Mouse (Mus musculus) ES-E14 (cell line): ENCODE measurements around the gene Btbd10. TPM values are rescaled to one million over a fixed set of nuclear protein-coding genes. Genes with fewer than 3 reads are reported as not detected.

Experiments used
- DNase-seq: peaks from one replicate; pipeline ENCODE4 v3.0.0-alpha.2; 2013; ENCODE audit warnings: low read depth, low spot score
- H3K27ac ChIP-seq: 2 replicates; pipeline ENCODE4 v1.5.1; 2012; ENCODE audit warnings: low read depth, mild to moderate bottlenecking, low read length, moderate library complexity, mixed read lengths; ENCODE audit not compliant: poor library complexity, insufficient read depth, severe bottlenecking
- H3K36me3 ChIP-seq: 2 replicates; pipeline ENCODE4 v1.6.1; 2012; ENCODE audit warnings: mild to moderate bottlenecking, low read length, moderate library complexity, mixed read lengths; ENCODE audit not compliant: control insufficient read depth, poor library complexity, insufficient read depth, severe bottlenecking
- H3K4me1 ChIP-seq, 2 experiments: fragments of 150-350 bp in 1 of 2; sonication (generic) in 1 of 2; 2 replicates each; pipeline ENCODE4 v1.6.1; 2012; ENCODE audit warnings: low read length in 2 of 2, mild to moderate bottlenecking in 1 of 2, mixed read lengths in 1 of 2; ENCODE audit not compliant: control insufficient read depth in 2 of 2, insufficient read depth in 2 of 2, poor library complexity in 1 of 2
- H3K4me3 ChIP-seq, 2 experiments: fragments of 150-350 bp in 1 of 2; sonication (generic) in 1 of 2; 2 replicates each; pipeline ENCODE4 v1.5.1; 2012; ENCODE audit warnings: low read length in 2 of 2, low read depth in 1 of 2, mild to moderate bottlenecking in 1 of 2, mixed read lengths in 1 of 2; ENCODE audit not compliant: insufficient read depth in 1 of 2, poor library complexity in 1 of 2, severe bottlenecking in 1 of 2
- H3K9ac ChIP-seq: 2 replicates; pipeline ENCODE4 v1.6.1; 2012; ENCODE audit warnings: low read depth, mild to moderate bottlenecking, low read length, mixed read lengths; ENCODE audit not compliant: poor library complexity, insufficient read depth, severe bottlenecking
- H3K9me3 ChIP-seq: fragments of 150-350 bp; sonication (generic); 2 replicates; pipeline ENCODE4 v1.6.1; 2012; ENCODE audit warnings: low read depth, mild to moderate bottlenecking, low read length; ENCODE audit not compliant: control insufficient read depth, insufficient read depth
- CHD2 ChIP-seq: IDR thresholded peaks from 2 replicates; pipeline ENCODE4 v1.6.1; 2014; ENCODE audit warnings: mild to moderate bottlenecking, low read depth, low read length, inconsistent platforms
- HCFC1 ChIP-seq: IDR thresholded peaks from 2 replicates; pipeline ENCODE4 v1.6.1; 2012; ENCODE audit warnings: low read length, inconsistent platforms, borderline replicate concordance; ENCODE audit not compliant: insufficient read depth
- MAFK ChIP-seq: IDR thresholded peaks from 2 replicates; pipeline ENCODE4 v1.6.1; 2014; ENCODE audit warnings: mild to moderate bottlenecking, low read depth, low read length, inconsistent platforms; ENCODE audit not compliant: insufficient read depth
- ZC3H11A ChIP-seq: IDR thresholded peaks from 2 replicates; pipeline ENCODE4 v1.6.1; 2012; ENCODE audit warnings: low read depth, mild to moderate bottlenecking, inconsistent platforms, low read length, borderline replicate concordance
- ZNF384 ChIP-seq: IDR thresholded peaks from 2 replicates; pipeline ENCODE4 v1.6.1; 2012; ENCODE audit warnings: low read depth, low read length, inconsistent platforms
- in situ Hi-C, 2 experiments: fragments of 600-800 bp; cut with MboI; formaldehyde crosslinking; loops; one replicate each; pipeline ENCODE4 v1.15.1; 2025; ENCODE audit warnings: low sequenced_read_pairs in 2 of 2, inconsistent platforms in 1 of 2; ENCODE audit not compliant: unreplicated experiment in 2 of 2
- total RNA-seq: library from RNA; depleted of rRNA; stranded (reverse); fragments of 300-350 nt; gene quantifications from 2 replicates; pipeline ENCODE4 v1.2.3, GENCODE M21; 2012

Gene Btbd10
- total RNA-seq, 1 experiment: 38.7 TPM

DNA sequence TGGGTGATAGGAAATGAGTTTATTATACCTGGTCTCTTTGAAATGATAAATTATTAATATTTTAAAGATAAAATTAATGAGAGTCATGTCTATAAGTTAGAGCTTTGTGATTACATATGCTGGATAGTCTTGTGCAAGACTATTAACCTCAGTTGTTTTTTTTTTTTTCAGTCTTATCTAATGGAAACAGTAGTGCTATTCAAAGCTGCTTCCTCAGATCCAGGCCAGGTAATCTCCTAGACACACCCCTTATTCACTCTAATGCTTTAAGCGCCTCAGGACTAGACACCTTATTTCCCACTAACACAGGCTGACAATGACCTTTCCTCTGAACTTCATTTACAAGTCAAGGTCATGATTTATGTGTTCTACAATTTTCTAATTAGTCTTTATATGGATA lies 20.1 kb downstream of the Btbd10 start:
- no peak for DNase-seq
- Histone ChIP-seq H3K9me3 (no peaks in the 10 kb centered on the region), H3K4me1 (no peaks in the 10 kb centered on the region), H3K4me3 (no peak overlapping the region), H3K27ac (no peak overlapping the region), H3K9ac (no peak overlapping the region), H3K36me3 (no peaks in the 10 kb centered on the region)
- in situ Hi-C loops: no loop called here
- TF ChIP-seq ZNF384: no peak
- no peak for TF ChIP-seq HCFC1
- TF ChIP-seq ZC3H11A: no peak
- TF ChIP-seq CHD2: no peak
- no peak for TF ChIP-seq MAFK

DNA sequence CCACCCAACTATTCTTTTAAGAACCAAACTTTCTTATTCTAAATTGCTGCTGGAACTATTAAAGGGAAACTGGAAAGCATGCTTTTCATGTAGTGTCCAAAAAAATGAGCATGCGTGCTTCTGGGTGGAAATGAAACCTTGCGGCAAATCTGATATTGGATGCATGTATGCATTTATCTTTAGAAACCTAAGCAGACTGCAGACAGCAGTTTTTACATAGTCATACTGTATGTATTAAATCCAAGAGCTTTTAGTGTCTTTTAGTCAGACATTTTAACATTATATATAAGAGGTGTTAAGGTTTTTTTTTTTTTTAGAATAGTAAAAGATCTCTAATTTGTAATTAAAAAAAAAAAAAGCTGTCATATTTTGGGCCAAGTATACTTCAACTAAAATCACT lies 21.5 kb downstream of the Btbd10 start:
- Histone ChIP-seq H3K27ac (no peak overlapping the region), H3K4me3 (no peak overlapping the region), H3K36me3 (no peaks in the 10 kb centered on the region), H3K4me1 (no peaks in the 10 kb centered on the region), H3K9me3 (no peaks in the 10 kb centered on the region), H3K9ac (no peak overlapping the region)
- in situ Hi-C loops: no loop called here
- TF ChIP-seq HCFC1 (no peak), MAFK (no peak), CHD2 (no peak), ZC3H11A (no peak), ZNF384 (no peak)
- DNase-seq: no peak

DNA sequence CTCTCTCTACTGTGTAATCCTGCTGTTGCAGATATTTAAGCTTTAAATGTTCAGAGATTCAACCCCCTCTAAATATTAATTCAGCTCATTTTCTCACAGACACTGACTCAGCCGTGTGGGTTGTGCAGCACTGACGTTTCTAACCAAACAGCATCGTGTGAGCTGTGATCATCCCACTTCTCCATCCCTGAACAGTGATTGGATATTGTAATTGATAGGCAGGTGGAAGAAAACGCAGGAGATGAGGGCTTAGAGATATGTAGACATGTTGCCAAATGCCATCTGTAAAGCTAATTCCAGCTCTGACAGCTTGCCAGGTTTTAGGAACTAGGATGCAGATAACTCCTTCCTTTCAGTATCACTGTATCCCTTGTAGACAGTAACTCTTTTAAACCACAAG lies 21.9 kb downstream of the Btbd10 start:
- TF ChIP-seq CHD2 (no peak), HCFC1 (no peak), MAFK (no peak), ZNF384 (no peak), ZC3H11A (no peak)
- Histone ChIP-seq H3K27ac (no peak overlapping the region), H3K9ac (no peak overlapping the region), H3K4me1 (no peaks in the 10 kb centered on the region), H3K4me3 (no peak overlapping the region), H3K36me3 (no peaks in the 10 kb centered on the region), H3K9me3 (no peaks in the 10 kb centered on the region)
- in situ Hi-C loops: no loop called here
- no peak for DNase-seq

DNA sequence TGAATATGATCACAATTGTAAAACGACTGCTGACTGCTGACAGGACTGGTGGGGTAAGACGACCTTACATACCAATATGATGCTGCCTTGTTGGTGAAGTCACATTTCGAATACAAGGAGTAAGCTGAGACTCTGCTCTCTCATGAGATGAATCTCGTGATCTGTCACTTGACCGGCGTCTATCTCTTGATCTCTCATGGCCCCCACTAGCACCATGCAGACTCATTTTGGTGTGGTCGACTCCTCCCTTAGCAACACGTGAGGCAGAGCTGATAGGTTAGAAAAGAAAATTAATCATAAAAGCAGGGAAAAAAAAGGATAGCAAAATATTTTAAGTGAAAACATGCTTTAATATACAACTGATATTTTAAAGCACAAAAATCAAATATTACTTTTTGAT lies 33.9 kb downstream of the Btbd10 start:
- no peak overlapping the region for H3K9ac ChIP-seq
- no peaks in the 10 kb centered on the region for H3K36me3 ChIP-seq
- in situ Hi-C loops: no loop called here
- H3K4me3 ChIP-seq: no peak overlapping the region
- no peak for DNase-seq
- no peaks in the 10 kb centered on the region for H3K4me1 ChIP-seq
- no peak for TF ChIP-seq ZC3H11A
- TF ChIP-seq CHD2: no peak
- TF ChIP-seq HCFC1: no peak
- TF ChIP-seq ZNF384: no peak
- no peak for TF ChIP-seq MAFK
- H3K27ac ChIP-seq: no peak overlapping the region
- H3K9me3 ChIP-seq: no peaks in the 10 kb centered on the region

DNA sequence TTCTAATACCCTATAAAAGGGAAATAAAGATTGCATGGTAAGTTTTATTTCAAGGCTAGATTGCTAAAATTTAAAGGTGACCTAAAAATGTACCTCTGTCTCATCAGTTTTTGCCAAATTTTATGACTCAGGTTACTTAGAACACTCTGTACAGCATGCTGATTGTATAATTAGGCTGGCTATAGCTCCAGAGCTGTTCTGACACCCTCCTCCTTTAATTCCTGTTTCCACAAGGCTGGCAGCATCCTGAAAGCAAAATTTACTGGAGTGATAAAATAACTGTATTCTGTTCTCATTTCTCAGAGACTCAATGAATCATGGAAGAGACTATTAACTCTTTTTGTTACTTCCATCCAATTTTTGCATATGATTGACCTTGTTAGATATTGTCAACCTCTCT lies 35.2 kb downstream of the Btbd10 start:
- H3K27ac ChIP-seq: no peak overlapping the region
- H3K9ac ChIP-seq: no peak overlapping the region
- in situ Hi-C loops: no loop called here

More for the DNA sequence above, 35.2 kb downstream of the Btbd10 start:
- Histone ChIP-seq H3K4me1 (no peaks in the 10 kb centered on the region), H3K4me3 (no peak overlapping the region), H3K9me3 (no peaks in the 10 kb centered on the region), H3K36me3 (no peaks in the 10 kb centered on the region)
- no peak for TF ChIP-seq ZNF384
- TF ChIP-seq ZC3H11A: no peak
- TF ChIP-seq MAFK: no peak
- no peak for TF ChIP-seq HCFC1
- DNase-seq: no peak
